Mouse (Mus musculus) cortical plate, adult 2 months (tissue): ENCODE results near the gene Xrcc2.

Source experiments
- CTCF ChIP-seq: fragments of 200-500 bp; IDR thresholded peaks from 2 replicates; pipeline ENCODE4 v1.5.1; 2011; ENCODE audit warnings: mild to moderate bottlenecking, control low read depth, low read length; ENCODE audit not compliant: insufficient read depth; ENCODE audit errors: extremely low read depth
- POLR2A ChIP-seq: fragments of 200-500 bp; IDR thresholded peaks from 2 replicates; pipeline ENCODE4 v1.6.1; 2011; ENCODE audit warnings: mild to moderate bottlenecking, low read length, control low read depth; ENCODE audit not compliant: insufficient read depth; ENCODE audit errors: extremely low read depth

DNA sequence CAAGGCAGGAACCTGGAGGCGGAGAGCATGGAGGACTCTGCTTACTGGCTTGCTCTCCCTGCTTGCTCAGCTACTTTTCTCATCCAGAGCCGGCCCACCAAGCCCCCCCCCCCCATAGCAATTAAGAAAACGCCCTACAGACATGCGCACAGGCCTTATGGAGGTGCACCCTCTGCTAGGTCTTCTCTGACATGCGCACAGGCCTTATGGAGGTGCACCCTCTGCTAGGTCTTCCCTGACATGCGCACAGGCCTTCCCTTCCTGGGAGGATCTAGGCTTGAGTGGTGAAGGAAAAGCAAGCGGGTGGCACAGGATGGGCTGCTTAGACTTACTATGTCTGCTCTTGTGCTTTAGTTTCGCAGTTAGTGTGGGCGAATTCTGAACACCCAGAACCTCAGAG is 37.3 kb downstream of the Xrcc2 start:
- TF ChIP-seq POLR2A (no peak), CTCF (no peak)
